Mouse (Mus musculus) heart, embryonic 11.5 days (tissue): ENCODE measurements around the gene Fahd1. TPM values are rescaled to one million over a fixed set of nuclear protein-coding genes. Genes with fewer than 3 reads are reported as not detected.
A peak's percentile ranks its signal among the peaks of the same experiment; 100 is the strongest.

Experiments
- ATAC-seq: fragments of 200-750 bp; cut with Nextera tagmentation; replicated peaks from 2 replicates; pipeline ENCODE4 v1.8.0; 2017; ENCODE audit warnings: moderate library complexity; ENCODE audit not compliant: insufficient number of reproducible peaks, low FRiP score, low TSS enrichment
- H3K27ac ChIP-seq: fragments of 300-500 bp; sonication (generic); 2 replicates; pipeline ENCODE4 v1.5.1; 2014; ENCODE audit warnings: mild to moderate bottlenecking, low read depth, low read length
- H3K27me3 ChIP-seq: fragments of 300-500 bp; sonication (generic); 2 replicates; pipeline ENCODE4 v1.6.1; 2014; ENCODE audit warnings: mild to moderate bottlenecking, low read length, mixed read lengths; ENCODE audit not compliant: control insufficient read depth, insufficient read depth
- H3K36me3 ChIP-seq: fragments of 300-500 bp; sonication (generic); 2 replicates; pipeline ENCODE4 v1.6.1; 2014; ENCODE audit warnings: mild to moderate bottlenecking, low read length, moderate library complexity, mixed read lengths; ENCODE audit not compliant: control insufficient read depth, insufficient read depth
- H3K4me1 ChIP-seq: fragments of 300-500 bp; sonication (generic); 2 replicates; pipeline ENCODE4 v1.6.1; 2014; ENCODE audit warnings: low read length; ENCODE audit not compliant: control insufficient read depth, insufficient read depth
- H3K4me2 ChIP-seq: fragments of 300-500 bp; sonication (generic); 2 replicates; pipeline ENCODE4 v1.6.1; 2014; ENCODE audit warnings: mild to moderate bottlenecking, moderate library complexity
- H3K4me3 ChIP-seq: fragments of 300-500 bp; sonication (generic); 2 replicates; pipeline ENCODE4 v1.5.1; 2014; ENCODE audit warnings: low read depth, low read length
- H3K9ac ChIP-seq: fragments of 300-500 bp; sonication (generic); 2 replicates; pipeline ENCODE4 v1.6.1; 2014; ENCODE audit warnings: mild to moderate bottlenecking, low read depth, low read length, moderate library complexity
- H3K9me3 ChIP-seq: fragments of 300-500 bp; sonication (generic); replicated peaks from 2 replicates; pipeline ENCODE4 v1.6.1; 2016; ENCODE audit warnings: low read length; ENCODE audit not compliant: control insufficient read depth
- WGBS: fragments of 180-500 bp; shearing (Covaris S2); extraction: QIAGEN DNeasy Blood & Tissue Kit; methylation state at CpG from one replicate; pipeline ENCODE4 v1.1.7; 2014; ENCODE audit not compliant: insufficient replicate concordance; 5-methylcytosine and 5-hydroxymethylcytosine counted together
- polyA plus RNA-seq: library from polyadenylated mRNA; unstranded; fragments of >200 nt; fragmentation: Nextera tagmentation; extraction: Ambion mirVana; gene quantifications from 2 replicates; pipeline ENCODE4 v1.2.1, GENCODE M21; 2014

The Fahd1 gene
- polyA plus RNA-seq, 1 experiment from 2014 or later: 38.0 TPM

DNA sequence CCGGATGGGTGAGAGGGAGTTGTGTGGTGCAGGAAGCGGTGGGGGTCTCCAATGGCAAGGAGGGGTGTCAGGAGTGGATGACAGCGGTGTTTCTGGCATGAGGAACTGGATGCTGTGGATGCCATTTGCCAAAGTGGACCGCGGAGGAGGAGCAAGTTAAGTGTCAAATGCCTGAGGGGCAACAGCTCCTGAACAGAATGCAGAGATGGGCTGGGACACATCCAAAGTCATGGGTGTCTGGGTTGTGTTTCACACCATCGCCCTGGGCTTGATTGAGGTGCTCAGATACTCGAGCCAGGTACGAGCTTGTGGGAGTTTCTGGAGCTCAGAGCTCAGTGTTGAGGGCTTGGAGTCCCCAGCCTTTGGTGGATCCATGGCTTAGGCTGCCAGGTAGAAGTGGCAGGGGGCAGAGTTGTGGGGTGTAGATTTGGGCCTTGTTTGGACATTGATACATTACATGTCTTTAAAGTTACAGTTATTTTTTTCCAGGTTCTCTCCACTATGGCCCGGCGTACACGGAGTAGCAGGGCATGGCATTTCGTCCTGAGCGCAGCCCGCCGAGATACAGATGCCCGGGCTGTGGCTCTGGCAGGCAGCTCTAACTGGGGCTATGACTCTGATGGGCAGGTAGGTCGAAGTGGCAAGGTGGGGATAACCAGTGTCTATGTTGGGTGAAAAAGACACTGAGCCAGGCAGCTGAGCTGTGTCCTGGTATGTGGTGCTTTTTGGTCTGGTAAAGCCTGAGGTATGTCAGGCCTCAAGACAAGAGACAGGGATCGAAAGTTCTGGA is 37.3 kb upstream of the Fahd1 start:
- Histone ChIP-seq H3K4me1 (peaks cover 17% of the 10 kb centered on the region), H3K27ac (no peak overlapping the region; the same call in 1 of the 2 replicates), H3K9ac (peak overlapping the region; percentile 89), H3K9me3 (no peaks in the 10 kb centered on the region), H3K4me3 (peak overlapping the region; percentile 81), H3K36me3 (peaks cover 13% of the 10 kb centered on the region), H3K27me3 (no peaks in the 10 kb centered on the region), H3K4me2 (peak overlapping the region; percentile 82)
- 62% methylated on average over 18 of the region's 18 CpGs for WGBS
- no peak for ATAC-seq

DNA sequence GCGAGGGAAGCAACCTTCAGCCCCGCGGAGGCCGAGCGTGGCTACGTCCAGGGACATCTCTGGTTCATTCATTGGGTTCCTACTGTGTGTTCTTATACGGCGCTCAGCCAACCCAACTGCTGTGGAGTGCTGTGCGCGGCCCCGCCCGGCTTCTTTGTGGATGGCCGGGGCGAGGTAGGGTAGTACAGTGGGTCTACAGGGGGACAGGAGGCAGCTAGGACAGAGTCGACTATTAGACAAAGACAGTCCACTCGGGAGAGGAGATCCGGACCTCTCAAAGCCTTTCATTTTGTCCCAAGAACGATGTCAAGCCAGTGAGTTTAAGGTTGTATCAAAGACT is 36.7 kb upstream of the Fahd1 start:
- H3K27ac ChIP-seq: peak overlapping the region; percentile 63
- peak overlapping the region; percentile 82 for H3K4me2 ChIP-seq
- no peaks in the 10 kb centered on the region for H3K27me3 ChIP-seq
- peak overlapping the region; percentile 81 for H3K4me3 ChIP-seq
- peak overlapping the region; percentile 89 for H3K9ac ChIP-seq
- peak; percentile 5 for ATAC-seq
- H3K9me3 ChIP-seq: no peaks in the 10 kb centered on the region
- WGBS: 2% methylated on average over 18 of the region's 18 CpGs
- peaks cover 9% of the 10 kb centered on the region for H3K36me3 ChIP-seq
- H3K4me1 ChIP-seq: peaks cover 17% of the 10 kb centered on the region

DNA sequence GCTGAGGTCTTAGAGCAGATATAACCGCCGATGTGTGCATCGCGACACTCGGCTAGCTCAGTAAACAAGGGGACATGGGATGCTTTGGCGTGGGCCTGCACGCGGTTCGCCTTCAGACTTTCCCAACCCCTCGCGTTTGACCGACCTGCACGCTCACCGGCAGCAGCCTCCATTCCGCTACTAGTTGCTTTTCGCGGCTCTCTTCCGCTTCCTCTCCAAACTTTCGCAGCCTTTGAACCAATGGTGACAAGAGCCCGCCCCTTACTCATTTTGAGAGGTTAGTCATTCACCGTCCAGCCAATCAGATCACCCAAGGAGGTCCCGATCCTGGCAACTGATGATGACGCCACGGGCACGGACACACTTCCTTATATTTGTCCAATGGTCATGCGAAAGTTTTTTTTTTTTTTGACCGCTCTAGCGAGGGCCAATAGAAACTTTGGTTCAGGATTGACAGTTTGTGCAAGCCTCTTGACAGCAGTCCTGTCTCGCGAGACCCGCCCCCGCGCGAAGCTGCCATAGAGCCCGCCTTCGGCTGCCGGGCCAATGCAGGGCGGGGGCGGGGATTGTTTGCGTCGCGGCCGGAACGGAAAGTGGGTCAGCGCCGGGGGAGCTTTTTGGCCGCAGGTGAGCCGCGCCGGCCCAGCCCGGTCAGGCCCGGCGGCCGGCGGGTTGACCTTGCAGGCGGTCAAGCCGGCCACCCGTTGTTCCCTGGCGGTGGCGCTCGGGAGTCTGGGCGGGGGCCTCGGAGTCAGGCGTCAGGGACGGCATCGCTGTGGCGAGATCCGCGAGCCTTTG is 36.2 kb upstream of the Fahd1 start, which contains the start of the genes Nubp2 and Spsb3:
TSS of gene Nubp2 (minus strand) at position 216 of the 798 bp plus-strand sequence.
TSS of gene Spsb3 (plus strand) at position 510 of the 798 bp plus-strand sequence.
- H3K36me3 ChIP-seq: peaks cover 9% of the 10 kb centered on the region
- peak; percentile 95 for ATAC-seq
- H3K9me3 ChIP-seq: no peaks in the 10 kb centered on the region
- H3K4me3 ChIP-seq: peak within 1 kb of the TSS; percentile 81
- peak within 1 kb of the TSS; percentile 82 for H3K4me2 ChIP-seq
- peak within 1 kb of the TSS; percentile 63 for H3K27ac ChIP-seq
- whole genome bisulfite sequencing: under 1% methylated on average over 69 of the region's 69 CpGs
- no peaks in the 10 kb centered on the region for H3K27me3 ChIP-seq
- H3K9ac ChIP-seq: peak within 1 kb of the TSS; percentile 89
- H3K4me1 ChIP-seq: peaks cover 17% of the 10 kb centered on the region

DNA sequence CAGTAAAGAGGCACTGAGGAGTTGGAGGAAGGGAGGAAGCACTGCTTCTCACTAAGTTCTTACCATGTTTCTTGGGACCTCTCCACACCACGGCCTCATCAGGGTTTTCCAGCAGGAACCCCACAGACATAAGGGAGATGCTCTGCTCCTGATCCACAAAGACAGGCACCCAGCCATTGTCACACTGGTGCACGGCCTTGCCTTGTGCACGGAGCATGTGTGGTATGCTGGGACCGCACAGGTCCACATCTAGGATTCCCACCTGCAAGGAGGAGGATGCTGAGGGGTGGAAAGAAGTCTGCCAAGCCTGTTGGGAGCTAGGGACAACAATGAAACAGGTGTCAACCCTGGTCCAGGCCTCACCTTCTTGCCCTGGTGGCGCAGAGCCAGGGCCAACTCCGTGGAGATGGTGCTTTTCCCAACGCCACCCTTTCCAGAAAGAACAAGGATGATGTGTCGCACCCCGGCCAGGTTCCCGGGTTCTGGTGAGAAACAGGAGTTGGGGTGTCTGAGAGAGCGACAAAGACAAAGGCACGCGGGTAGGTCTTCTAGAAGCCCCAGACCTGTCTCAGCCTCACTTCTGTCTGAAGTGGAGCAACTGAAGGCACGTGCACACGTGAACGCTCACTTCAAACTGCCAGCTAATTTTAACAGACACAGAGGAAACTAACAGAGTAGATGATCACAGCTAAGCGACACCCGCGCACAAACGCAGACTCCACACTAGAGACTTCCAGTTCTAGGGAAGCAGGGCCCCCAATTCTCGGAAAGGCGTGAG is 35.4 kb upstream of the Fahd1 start:
- no peaks in the 10 kb centered on the region for H3K9me3 ChIP-seq
- H3K27me3 ChIP-seq: no peaks in the 10 kb centered on the region
- H3K4me3 ChIP-seq: peak overlapping the region; percentile 81
- peaks cover 3% of the 10 kb centered on the region; the same call in 1 of the 2 replicates for H3K36me3 ChIP-seq
- no peak overlapping the region for H3K27ac ChIP-seq
- 22% methylated on average over 22 of the region's 22 CpGs for WGBS
- ATAC-seq: no peak
- peaks cover 17% of the 10 kb centered on the region for H3K4me1 ChIP-seq
- H3K9ac ChIP-seq: peak overlapping the region; percentile 72
- peak overlapping the region; percentile 69 for H3K4me2 ChIP-seq

- Histone ChIP-seq H3K27me3 (no peaks in the 10 kb centered on the region), H3K27ac (no peak overlapping the region), H3K9me3 (no peaks in the 10 kb centered on the region), H3K4me1 (peaks cover 17% of the 10 kb centered on the region), H3K4me3 (no peak overlapping the region), H3K4me2 (no peak overlapping the region), H3K9ac (no peak overlapping the region), H3K36me3 (peaks cover 3% of the 10 kb centered on the region; the same call in 1 of the 2 replicates)
- 80% methylated on average over 6 of the region's 6 CpGs for WGBS
- no peak for ATAC-seq
Measured at GRCm38 (mm10) chr17:24884391-24884790, 34.2 kb upstream of the Fahd1 start.

DNA sequence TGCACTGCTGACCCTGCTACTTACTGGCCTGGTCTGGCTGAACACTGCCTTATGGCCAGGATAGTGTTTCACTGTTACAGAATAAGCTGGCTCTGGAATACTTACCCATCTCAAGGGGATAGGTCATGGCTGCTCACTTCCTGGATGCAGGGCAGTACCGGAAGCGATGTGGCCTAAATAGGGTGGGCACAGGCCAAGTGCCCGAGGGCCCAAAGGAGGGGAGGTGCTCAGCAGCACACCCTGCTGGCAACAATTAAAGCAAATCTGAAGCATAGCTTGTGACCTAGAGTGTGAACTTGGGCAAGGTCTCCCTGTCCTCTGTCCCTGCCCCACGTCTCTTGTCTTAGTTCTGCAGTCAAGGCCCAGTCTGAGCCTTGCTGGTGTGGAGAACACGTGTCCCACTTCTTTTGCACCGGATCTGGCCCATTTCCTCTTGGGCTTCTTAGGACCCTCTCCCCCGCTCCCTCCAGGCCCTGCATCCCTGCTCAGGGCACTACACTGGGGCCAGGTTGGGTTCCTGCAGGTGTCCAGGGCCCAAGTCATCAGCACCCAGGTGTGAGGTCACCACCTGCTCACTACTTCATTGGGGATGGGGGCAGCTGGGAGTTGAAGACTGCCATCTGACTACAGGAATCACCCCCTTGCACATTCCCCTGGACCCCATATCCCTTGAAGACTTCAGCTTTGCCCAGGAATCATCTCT is 31.7 kb upstream of the Fahd1 start:
- no peak overlapping the region for H3K4me3 ChIP-seq
- 49% methylated on average over 7 of the region's 7 CpGs for WGBS
- peaks cover 3% of the 10 kb centered on the region; the same call in 1 of the 2 replicates for H3K36me3 ChIP-seq
- no peak overlapping the region for H3K27ac ChIP-seq
- H3K27me3 ChIP-seq: no peaks in the 10 kb centered on the region
- H3K9me3 ChIP-seq: no peaks in the 10 kb centered on the region
- H3K9ac ChIP-seq: no peak overlapping the region
- ATAC-seq: no peak
- no peak overlapping the region for H3K4me2 ChIP-seq
- peaks cover 6% of the 10 kb centered on the region for H3K4me1 ChIP-seq

GRCm38 (mm10) chr17:24878531-24878930 is 28.4 kb upstream of the Fahd1 start:
- no peaks in the 10 kb centered on the region for H3K4me1 ChIP-seq
- no peak for ATAC-seq
- no peaks in the 10 kb centered on the region for H3K27me3 ChIP-seq
- no peak overlapping the region for H3K4me2 ChIP-seq
- H3K27ac ChIP-seq: no peak overlapping the region
- H3K36me3 ChIP-seq: peaks cover 3% of the 10 kb centered on the region; the same call in 1 of the 2 replicates
- no peaks in the 10 kb centered on the region for H3K9me3 ChIP-seq
- H3K9ac ChIP-seq: no peak overlapping the region
- 77% methylated on average over 8 of the region's 8 CpGs for WGBS
- H3K4me3 ChIP-seq: no peak overlapping the region

DNA sequence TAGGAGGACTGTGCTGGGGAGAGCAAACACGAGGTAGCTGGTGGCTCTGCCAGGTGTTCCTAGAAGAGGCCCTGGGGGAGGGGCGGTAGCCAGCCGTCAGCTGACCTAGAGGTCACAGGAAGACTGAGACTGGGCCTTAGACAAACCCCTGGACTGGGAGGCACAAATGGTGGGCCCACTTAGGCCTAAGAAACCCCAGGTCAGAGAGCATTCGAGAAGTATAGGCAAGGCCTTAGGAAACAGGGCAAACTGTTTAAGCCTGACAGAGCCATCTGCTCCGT is 27.9 kb upstream of the Fahd1 start:
- peaks cover 3% of the 10 kb centered on the region; the same call in 1 of the 2 replicates for H3K36me3 ChIP-seq
- H3K9ac ChIP-seq: no peak overlapping the region
- no peaks in the 10 kb centered on the region for H3K9me3 ChIP-seq
- H3K4me1 ChIP-seq: no peaks in the 10 kb centered on the region
- H3K27me3 ChIP-seq: no peaks in the 10 kb centered on the region
- 38% methylated on average over 5 of the region's 5 CpGs for WGBS
- no peak overlapping the region for H3K4me3 ChIP-seq
- no peak overlapping the region for H3K27ac ChIP-seq
- no peak overlapping the region for H3K4me2 ChIP-seq
- no peak for ATAC-seq
